Mouse (Mus musculus) embryo, embryonic 11 days (tissue): Measurements from ENCODE around the gene Dync1h1.

ENCODE experiments used
- DNase-seq: peaks from one replicate; pipeline ENCODE4 v3.0.0-alpha.2; 2015

Dync1h1 gene

GRCm38 (mm10) chr12:110601241-110602218, at the start of gene Dync1h1:
Gene Dync1h1, plus strand, starts transcription at chr12:110601452.
- DNase-seq: peak; percentile 98

- no peak for DNase-seq
These were observed 49.1 kb upstream of the Dync1h1 start for GRCm38 (mm10) chr12:110552113-110552512.

GRCm38 (mm10) chr12:110553362-110553761, 47.9 kb upstream of the Dync1h1 start:
- no peak for DNase-seq

DNA sequence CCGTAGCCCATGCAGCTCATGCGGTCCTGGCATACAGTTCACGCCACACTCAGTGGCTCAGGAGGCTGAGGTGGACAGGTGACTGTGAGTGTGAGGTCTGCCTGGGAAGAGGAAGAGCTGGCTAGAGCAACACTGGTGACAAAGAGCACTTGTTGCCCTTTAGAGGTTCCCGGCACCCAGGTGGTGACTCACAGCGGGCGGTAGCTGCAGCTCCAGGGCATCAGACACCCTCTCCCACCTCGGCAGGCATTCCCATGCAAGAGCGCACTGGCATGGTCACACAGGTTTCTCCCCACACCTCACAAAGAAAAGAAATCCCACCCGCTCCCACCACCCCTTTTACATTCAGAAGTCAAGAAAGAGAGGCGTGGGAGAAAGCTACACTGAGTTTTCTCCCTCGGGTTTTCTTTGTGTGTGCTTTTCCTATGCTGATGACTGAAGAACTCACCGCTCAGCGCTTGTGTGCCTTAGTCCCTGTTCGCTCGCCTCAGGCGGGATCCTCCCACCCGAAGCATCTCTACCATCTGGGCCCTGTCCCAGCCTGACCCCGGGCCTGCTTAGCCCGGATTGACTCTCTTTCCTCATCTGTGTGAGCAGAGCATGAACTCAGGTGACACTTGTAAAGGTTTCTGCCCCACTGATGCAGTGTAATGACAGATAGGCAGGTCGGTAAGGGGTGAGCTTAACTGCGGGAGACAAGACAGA, 45.6 kb upstream of the Dync1h1 start:
- no peak for DNase-seq

DNA sequence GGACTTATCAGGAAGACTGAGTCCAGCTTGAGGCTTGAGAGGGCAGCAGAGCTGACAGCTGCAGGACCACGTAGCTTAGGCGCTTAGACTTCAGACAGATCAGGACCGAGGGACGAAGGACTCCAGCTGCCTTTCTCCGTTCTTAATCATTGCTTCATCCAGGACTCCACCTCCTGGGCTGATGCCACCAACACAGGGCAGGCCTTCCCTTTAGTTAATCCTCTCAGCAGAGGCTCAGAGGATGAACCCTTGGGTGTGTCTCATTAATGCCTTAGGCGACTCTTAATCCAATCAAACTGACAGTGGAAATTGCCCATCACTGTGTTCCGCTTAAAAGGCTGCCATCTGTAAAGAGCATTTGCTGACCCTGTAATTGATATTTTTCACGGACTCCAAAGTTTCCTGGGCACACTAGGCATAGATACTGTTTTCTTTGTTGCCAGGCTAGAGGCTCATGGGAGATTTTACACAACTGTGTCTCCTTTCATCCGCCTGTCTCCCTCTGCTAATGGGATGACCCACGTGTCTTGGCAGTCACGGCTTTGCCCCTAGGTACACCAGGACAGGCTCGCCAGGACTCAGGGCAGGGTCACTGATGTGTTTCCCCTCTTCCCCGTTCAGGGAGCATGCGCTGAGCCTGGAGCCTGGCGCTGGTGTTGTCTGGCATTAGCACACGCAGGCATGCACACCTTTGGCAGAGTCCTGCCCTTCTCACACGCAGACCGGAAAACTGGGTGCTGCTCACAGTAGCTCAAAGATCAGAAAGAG, 44.2 kb upstream of the Dync1h1 start:
- DNase-seq: no peak

- DNase-seq: no peak
These were observed 43.1 kb upstream of the Dync1h1 start for GRCm38 (mm10) chr12:110558175-110558574.

GRCm38 (mm10) chr12:110563383-110563782, 37.9 kb upstream of the Dync1h1 start:
- DNase-seq: no peak

DNA sequence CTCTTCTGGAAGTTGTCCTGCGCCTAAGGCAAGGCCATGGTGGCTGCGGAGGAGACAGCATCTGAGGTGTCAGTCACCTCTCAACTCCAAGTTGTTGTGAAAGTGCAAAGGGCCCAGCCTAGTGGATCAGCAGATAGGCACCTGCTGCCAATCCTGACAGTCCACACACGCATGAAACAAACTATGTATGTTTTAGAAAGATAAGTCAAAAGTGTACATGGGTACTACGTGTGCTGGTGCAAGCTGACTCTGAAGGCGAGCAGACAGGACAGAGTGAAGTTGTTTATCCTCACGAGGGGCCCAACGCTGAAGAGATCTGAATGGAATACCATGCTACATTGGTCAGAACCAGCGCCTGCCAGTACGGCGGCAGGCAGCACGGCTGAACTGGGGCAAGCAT, 36.4 kb upstream of the Dync1h1 start:
- DNase-seq: no peak

DNA sequence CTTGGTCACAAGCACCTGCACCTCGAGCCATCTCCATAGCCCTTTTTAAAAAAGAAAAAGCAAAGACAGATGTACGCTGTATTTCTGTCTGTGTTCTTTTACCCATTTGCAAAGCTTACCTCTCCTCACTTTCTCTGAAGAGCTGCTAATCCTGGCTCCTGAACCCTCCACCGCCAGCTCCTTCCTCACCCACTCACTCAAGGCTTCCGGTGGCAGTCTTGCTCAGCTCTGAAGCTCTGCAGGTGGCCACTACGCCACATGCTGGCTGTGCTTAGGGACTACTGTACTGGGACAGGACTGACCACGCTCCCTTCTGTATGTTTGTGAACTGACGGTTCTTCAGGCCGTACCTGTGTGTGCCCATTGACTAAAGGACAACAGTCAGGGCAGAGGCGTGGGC, 34.9 kb upstream of the Dync1h1 start:
- no peak for DNase-seq

DNA sequence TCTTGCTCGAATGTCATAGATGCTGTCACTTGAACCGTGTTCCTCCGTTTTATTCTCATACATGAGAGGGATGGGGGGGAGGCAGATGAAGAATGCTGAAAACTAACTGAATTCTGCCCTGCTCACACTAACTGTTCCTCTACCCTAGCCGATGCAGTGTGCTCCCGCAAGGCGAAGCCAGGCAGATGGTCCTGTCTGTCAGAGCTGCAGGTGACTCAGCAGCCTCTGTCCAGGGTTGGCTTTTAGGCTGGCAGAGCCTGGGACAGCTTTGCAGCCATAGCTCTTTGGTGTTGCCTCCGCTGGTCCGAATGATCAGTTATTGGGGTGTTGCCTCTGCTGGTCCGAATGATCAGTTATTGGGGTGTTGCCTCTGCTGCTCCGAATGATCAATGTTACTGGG, 30.2 kb upstream of the Dync1h1 start:
- no peak for DNase-seq

DNA sequence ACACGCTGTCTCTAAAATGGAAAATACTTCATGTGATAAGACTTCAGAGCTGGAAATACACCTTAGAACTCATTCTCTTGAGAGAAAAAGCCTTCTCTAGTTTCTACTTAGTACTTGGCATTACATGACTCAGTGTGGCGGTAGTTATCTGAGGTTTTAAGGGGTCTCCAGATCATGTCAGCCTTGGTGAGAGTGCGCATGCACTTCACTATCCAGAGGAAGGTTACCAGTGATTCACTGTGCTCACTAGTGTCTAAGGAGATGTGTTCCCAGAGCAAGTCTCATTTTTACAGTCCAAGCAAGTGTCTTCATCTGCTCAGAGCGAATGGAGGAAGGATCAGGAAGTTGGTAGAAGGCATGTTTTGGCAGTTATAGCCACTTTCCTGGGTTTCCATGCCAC, 28.9 kb upstream of the Dync1h1 start:
- DNase-seq: no peak

DNA sequence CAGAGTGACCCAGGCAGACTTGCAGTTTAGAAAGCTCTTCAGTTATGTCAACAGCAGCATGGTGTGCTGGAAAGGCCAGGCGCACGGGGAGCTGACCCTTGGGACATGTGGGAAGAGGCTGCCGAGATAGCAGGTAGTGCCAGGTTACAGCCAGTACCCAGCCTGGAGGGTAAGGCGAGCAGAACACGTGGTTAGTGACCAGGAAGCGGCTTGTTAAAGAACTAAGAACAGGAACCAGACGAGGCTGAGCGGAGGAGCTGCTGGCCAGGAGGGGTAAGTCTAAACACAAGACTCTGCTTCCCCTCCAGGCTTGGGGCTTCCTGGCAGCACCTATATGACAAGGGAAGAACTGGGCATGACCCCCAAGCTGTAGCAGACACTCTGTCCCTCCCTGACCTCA, 27.6 kb upstream of the Dync1h1 start:
- no peak for DNase-seq

DNA sequence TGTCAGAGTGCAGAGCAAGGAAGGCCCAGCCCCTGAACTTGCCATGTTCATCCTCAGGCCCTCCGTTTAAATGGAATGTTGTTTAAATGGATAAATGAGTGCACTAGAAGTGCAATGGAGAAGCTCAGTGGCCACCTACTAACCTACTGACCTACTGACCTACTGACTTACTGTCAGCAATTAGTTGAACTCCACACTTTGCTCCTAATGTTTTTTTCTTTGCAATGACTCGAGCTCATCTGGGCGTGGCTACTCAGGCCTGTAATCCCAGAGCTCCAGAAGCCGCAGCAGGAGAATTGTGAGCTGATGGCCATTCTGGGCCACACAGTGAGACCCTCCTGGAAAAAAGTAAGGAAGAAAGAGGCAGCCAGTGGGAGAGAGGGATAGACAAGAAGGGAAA, 25.3 kb upstream of the Dync1h1 start:
- DNase-seq: no peak

DNA sequence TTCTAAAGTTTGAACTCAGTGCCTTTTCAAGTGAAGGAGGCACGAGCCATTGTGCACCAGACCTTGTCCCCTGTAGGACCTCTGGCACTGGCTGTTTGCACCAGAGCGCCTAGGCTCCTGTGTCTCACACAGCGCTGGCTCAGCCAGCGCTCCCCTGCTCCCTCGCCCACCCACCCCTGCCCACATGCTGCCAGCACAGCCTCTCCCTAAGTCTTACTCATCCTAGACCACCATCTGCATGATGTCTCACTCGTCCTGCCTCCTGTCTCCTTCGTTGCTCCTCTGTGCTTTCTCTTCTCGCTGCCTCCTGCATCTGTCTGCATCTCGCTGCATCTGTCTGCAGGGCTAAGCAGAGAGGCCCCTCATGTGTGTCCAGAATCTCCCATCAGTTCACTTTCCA, 22.9 kb upstream of the Dync1h1 start:
- DNase-seq: no peak

DNA sequence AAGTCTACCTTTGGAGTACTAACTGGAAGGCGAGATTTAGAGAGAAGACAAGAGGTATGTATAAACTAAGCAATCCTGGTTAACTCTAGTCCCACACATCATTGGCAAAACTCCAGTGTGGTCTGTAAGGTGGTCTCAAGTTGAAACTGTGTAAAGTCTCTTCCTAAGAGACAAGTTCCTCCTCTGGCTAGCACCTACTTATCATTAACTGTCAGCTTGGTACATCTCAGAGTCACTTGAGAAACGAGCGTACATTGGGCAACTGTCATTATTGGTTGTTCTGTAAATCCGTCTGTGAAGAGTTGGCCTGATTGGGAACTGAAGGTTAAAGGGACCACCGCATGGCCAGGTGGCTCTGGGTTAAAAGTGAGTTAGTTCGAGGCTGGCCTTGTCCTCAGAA, 12.6 kb upstream of the Dync1h1 start:
- no peak for DNase-seq

DNA sequence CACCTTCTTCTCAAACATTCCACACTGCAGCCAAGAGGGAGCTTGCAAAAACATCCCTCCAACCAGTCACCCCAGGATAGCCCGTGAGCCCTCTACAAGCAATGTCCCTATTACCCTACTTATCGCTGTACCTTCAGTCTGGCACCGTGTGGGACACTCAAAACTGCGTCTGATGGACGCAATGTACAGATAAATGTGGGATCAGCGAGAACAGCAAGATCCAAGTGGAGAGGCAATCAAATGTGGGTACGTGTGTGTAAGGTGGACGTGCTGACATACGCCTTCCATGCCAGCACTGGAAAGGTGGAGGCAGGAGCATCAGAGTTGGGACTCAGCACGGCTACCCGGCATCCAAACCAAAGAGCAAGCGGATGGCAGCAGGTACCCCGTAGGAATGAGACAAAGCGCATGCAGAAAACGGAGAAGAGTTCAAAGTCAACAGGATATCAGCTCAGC, 10.4 kb upstream of the Dync1h1 start:
- DNase-seq: no peak

DNA sequence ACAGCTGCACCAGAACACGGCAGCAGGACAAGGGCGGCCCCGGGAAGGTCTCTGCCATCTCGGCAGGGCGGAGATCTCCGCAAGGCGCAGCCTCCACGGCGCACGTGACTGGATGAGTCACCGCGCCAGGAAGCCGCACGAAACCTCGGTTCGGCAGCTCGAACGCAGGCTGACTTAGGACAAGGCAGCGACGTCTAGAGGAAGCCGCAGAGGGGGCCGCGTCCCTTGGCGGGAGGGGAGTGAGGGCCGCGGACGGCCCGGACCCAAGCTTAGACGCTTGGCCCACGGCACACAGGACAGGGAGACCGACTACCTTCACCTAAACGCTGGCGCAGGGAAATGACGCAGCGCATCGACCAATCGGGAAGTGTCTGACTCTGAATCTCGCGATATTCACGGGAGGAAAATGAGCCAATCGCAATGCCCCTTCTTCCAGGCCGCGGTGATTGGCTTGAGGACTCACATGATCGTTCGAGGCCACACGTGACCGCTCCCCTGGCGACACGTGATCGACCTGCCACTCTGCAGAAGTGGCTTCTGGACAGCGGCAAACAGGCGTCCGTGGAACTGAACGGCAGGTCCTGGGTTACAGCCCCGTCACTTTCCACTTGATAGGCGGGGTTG, 9.9 kb upstream of the Dync1h1 start:
- DNase-seq: peak; percentile 100

DNA sequence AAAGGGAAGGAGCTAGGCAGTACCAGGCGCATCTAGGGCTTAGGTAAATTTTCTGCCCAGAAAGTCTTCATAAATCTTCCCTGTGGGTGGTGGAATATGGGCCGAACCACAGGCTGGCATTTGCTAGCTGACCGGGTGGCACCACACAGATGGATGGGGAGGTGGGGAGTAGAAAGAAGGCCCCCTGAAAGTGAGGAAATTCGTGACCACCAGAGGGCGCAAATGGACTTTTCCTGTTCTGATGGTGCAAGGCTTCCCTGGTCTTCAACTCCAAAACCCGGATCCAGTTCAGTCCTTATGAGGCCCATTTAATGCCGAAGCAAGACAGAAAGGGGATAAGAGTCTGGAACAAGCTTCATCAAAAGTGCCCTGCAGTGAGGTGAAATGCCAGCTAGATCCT, 2.7 kb upstream of the Dync1h1 start:
- peak; percentile 81 for DNase-seq

DNA sequence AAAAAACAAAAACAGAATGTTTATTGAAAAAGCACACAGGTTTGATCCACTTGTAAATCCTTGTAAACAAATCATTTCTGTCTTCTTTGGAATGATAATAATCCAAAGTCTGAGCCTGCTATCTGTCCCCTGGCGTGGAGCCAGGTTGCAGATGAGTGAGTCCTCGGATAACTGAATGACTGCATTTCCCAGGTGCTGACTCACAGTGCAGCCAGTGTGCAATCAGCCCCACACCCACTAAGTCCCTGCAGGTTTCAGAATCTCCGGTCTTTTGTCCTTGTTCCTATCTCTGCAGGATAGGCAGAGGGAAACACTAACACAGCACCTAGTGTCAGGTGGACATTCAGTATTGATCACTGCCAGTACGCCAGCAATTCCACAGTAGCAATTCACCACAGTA, 1.5 kb upstream of the Dync1h1 start:
- no peak for DNase-seq

- DNase-seq: no peak
These were observed 844 bp upstream of the Dync1h1 start for GRCm38 (mm10) chr12:110600225-110600991.

DNA sequence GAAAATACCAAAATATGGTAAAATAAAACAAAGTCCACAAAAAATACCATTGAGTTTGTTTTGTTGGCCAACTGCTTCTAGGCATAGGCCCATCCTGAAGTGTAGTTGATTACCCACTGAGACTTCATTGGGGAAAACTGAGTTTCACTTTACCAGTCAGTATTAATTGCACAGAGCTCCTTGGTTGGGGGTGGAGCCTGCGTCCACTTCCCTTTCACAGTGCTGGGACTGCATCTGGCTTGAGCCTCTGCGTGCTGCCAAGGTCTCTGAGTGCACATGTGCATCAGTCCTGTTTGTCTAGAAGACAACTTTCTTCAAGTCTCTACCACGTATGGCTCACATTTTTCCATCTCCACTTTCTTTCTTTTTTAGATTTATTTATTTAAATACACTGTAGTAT, 4.9 kb downstream of the Dync1h1 start:
- DNase-seq: no peak

GRCm38 (mm10) chr12:110606676-110607075, 5.4 kb downstream of the Dync1h1 start:
- no peak for DNase-seq
